8 mouse cellular contexts compared by ENCODE assay signal in the genomic region with DNA sequence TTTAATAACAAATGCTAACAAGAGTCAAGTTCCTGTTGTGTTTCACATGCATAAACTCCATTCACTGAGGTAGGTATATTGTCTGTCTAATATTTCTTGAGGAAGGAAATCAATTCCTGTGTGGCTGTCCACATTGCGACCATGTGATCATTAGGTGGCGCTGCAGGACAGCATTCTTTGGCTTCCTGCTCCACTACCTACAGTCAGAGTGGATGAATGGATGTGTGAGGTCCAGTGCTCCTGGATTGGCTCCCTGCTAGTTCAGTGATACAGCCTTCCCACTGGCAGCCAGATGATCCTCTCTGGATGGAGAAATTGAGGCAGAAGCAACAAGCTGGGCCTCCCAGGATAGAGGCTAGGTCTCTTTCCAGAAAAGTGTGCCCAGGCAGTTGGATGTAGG. TPM values are rescaled to one million over a fixed set of nuclear protein-coding genes. Genes with fewer than 3 reads are reported as not detected.
DNase-seq lines count a peak whose midpoint lies in the region; ATAC-seq lines count a peak whose summit lies in the region.

No protein-coding gene starts in this region.

- DNase-seq in adrenal gland, adult (ENCODE audit: inconsistent age in 2 of 2, low spot score in 1 of 2) = peak; percentile 75 to 93
- DNase-seq in adrenal gland, adult 8-10 months = no peak
- peak; percentile 62 for DNase-seq in T-cell, adult 2 months (ENCODE audit: low spot score)
- DNase-seq in embryo, embryonic 10 days (ENCODE audit: low spot score) = peak; percentile 93
- peak; percentile 60 to 92 for DNase-seq in layer of hippocampus, adult 18-20 months (ENCODE audit: low spot score in 2 of 2)
- DNase-seq in lung, postnatal 25 days (ENCODE audit: low spot score) = peak; percentile 82
- DNase-seq in right cerebral cortex, adult 2 months (ENCODE audit: low spot score in 2 of 2) = peak; percentile 90 to 93

- ATAC-seq in granulocyte monocyte progenitor cell, adult 5-6 weeks (replicated peaks; ENCODE audit: poor library complexity, severe bottlenecking) = peak; percentile 47

RNA-seq across cellular contexts. Expression of gene Rps19bp1, which starts 2.2 kb away (rescaled TPM):
- 10 to 100 TPM; 32.7 to 41.0 (median 38.4) TPM for total RNA-seq in adrenal gland, adult 8-10 months (2022)
- total RNA-seq in granulocyte monocyte progenitor cell, adult 5-6 weeks (2014; fragmentation: Nextera tagmentation) = 34.9 and 40.9 TPM in 2 replicates
- 32.7 and 40.0 TPM in 2 replicates for total RNA-seq in granulocyte monocyte progenitor cell, adult 5-6 weeks (2017)
- total RNA-seq in layer of hippocampus, adult 18-20 months (2021) = 10 to 100 TPM; 36.1 to 40.0 TPM

RNA-seq across cellular contexts. Expression of gene Atf4, which starts 11.3 kb away (rescaled TPM):
- 100 to 1,000 TPM; 141 to 245 (median 164) TPM for total RNA-seq in adrenal gland, adult 8-10 months (2022)
- total RNA-seq in granulocyte monocyte progenitor cell, adult 5-6 weeks (2014; fragmentation: Nextera tagmentation) = 195 and 214 TPM in 2 replicates
- 361 and 380 TPM in 2 replicates for total RNA-seq in granulocyte monocyte progenitor cell, adult 5-6 weeks (2017)
- total RNA-seq in layer of hippocampus, adult 18-20 months (2021) = 100 to 1,000 TPM in 1 of 2 experiments, 10 to 100 TPM in 1; 98.4 to 101 TPM

RNA-seq across cellular contexts. Expression of gene Cacna1i, which starts 20.8 kb away (rescaled TPM):
- 1 to 10 TPM in 1 of 4 experiments, under 1 TPM in 3; 0.32 to 1.0 (median 0.77) TPM for total RNA-seq in adrenal gland, adult 8-10 months (2022)
- not detected in 2 replicates for total RNA-seq in granulocyte monocyte progenitor cell, adult 5-6 weeks (2014; fragmentation: Nextera tagmentation)
- not detected in 2 replicates for total RNA-seq in granulocyte monocyte progenitor cell, adult 5-6 weeks (2017)
- total RNA-seq in layer of hippocampus, adult 18-20 months (2021) = 10 to 100 TPM; 44.2 to 46.2 TPM

RNA-seq across cellular contexts. Expression of gene AC140267.1, which starts 30.6 kb away (rescaled TPM):
- total RNA-seq in adrenal gland, adult 8-10 months (2022) = 10 to 100 TPM in 3 of 4 experiments, 1 to 10 TPM in 1; 8.7 to 29.0 (median 17.7) TPM
- 39.4 TPM in 1 of 2 replicates, not detected in the other for total RNA-seq in granulocyte monocyte progenitor cell, adult 5-6 weeks (2014; fragmentation: Nextera tagmentation)
- not detected in 2 replicates for total RNA-seq in granulocyte monocyte progenitor cell, adult 5-6 weeks (2017)
- 10 to 100 TPM; 15.2 to 19.6 TPM for total RNA-seq in layer of hippocampus, adult 18-20 months (2021)

RNA-seq across cellular contexts. Expression of gene Mief1, which starts 32.5 kb away (rescaled TPM):
- 10 to 100 TPM; 44.4 to 49.4 (median 48.5) TPM for total RNA-seq in adrenal gland, adult 8-10 months (2022)
- 20.3 and 31.4 TPM in 2 replicates for total RNA-seq in granulocyte monocyte progenitor cell, adult 5-6 weeks (2014; fragmentation: Nextera tagmentation)
- total RNA-seq in granulocyte monocyte progenitor cell, adult 5-6 weeks (2017) = 19.2 and 20.8 TPM in 2 replicates
- 10 to 100 TPM; 32.7 to 33.9 TPM for total RNA-seq in layer of hippocampus, adult 18-20 months (2021)

Comparison
In these comparisons a context has a peak if more than half of its experiments do, and no peak if none do; other contexts are left out.
1. RNA of gene Cacna1i, which starts 20.8 kb away (total RNA-seq): 44.2 to 46.2 TPM in layer of hippocampus, adult 18-20 months; 0.32 to 1.0 TPM in adrenal gland, adult 8-10 months and not detected in granulocyte monocyte progenitor cell, adult 5-6 weeks; every median in the first group is over 10 times any median in the second.